Mouse (Mus musculus): ENCODE data around the gene Plek.

DNA sequence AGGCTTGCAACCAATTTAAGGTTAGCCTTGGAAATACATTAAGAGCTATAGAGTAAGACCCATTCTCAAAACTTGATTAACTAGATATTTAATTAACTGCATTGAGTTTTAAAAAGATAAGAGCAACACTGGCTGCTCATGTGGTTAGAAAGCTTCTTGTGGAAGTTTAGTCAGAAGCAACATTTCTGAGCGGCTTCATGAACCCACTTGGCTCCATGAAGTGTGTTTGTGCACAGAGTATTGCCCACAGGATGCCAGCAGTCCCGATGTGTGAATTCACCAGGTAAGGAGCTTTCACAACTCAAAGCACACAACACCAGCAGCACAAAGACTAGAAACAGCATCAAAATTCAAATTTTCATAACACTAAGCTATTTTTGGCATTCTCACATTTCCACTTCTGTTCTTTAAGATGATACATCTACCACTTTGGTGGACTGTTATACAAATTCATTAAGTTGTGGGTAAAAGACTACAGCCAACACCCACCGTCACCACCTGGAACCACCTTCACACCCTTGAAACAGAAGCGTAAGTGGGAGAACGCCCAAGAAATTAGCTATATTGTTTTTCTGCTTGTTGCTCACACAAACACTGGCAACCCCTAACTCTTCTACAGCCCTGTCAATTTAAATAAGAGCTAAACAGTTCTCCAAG lies 44.5 kb downstream of the Plek start:
- TF ChIP-seq CTCF (IDR thresholded peaks at IDR 0.05; ENCODE audit: low read depth) = no peak
- TF ChIP-seq EP300 (optimal IDR thresholded peaks at IDR 0.05) = no peak

Data from stomach, postnatal 0 days (tissue).